Comparison of ENCODE assay signal across 8 mouse cellular contexts in the genomic region with DNA sequence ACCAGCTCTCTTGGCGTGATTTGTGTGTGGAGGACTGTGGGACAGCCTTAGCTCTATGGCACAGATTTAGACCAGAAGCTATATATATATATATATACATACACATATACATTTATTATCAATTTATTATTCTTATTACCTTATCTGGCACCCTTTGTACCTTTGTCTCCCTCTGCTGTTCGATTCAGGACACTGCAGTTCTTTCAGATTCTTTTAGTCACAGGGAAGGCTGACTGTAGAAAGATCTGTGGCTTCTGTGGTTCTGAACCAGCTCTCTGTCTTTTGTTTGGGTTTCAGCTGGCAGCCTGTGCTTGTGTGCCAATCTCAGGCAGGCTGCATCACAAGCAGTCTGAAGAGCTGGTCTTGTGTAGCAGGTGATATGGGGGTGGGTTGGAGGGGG.
DNase-seq lines count a peak whose midpoint lies in the region; ATAC-seq and TF ChIP-seq lines count a peak whose summit lies in the region.

No protein-coding gene starts in this region.

- TF ChIP-seq CTCF in liver, postnatal 0 days (IDR thresholded peaks at IDR 0.05; ENCODE audit: low read depth) = peak; percentile 45
- peak; percentile 34; the same call in 1 of the 2 replicates for TF ChIP-seq CTCF in brain, embryonic 14.5 days (IDR thresholded peaks at IDR 0.05; ENCODE audit: borderline replicate concordance, extremely low read depth, insufficient read depth, insufficient read length)

- no peak overlapping the region for H3K9ac ChIP-seq in embryonic facial prominence, embryonic 11.5 days (replicated peaks; ENCODE audit: low read length)
- H3K9ac ChIP-seq in liver, postnatal 0 days (replicated peaks) = no peak overlapping the region

- no peak for TF ChIP-seq EP300 in liver, postnatal 0 days (IDR thresholded peaks at IDR 0.05; ENCODE audit: low read depth)

- no peak overlapping the region for H3K4me2 ChIP-seq in embryonic facial prominence, embryonic 11.5 days (ENCODE audit: low read depth, low read length)
- no peak overlapping the region for H3K4me2 ChIP-seq in liver, postnatal 0 days (ENCODE audit: low read depth, low read length)

- no peaks in the 10 kb centered on the region for H3K36me3 ChIP-seq in embryonic facial prominence, embryonic 11.5 days (replicated peaks; ENCODE audit: control insufficient read depth, insufficient read depth, low read depth, low read length)
- no peaks in the 10 kb centered on the region for H3K36me3 ChIP-seq in embryonic facial prominence, embryonic 10.5 days (replicated peaks)
- no peaks in the 10 kb centered on the region for H3K36me3 ChIP-seq in liver, postnatal 0 days (replicated peaks; ENCODE audit: insufficient read depth, low read length)

- no peak overlapping the region for H3K27ac ChIP-seq in embryonic facial prominence, embryonic 11.5 days (replicated peaks; ENCODE audit: low read depth, low read length)
- no peak overlapping the region for H3K27ac ChIP-seq in embryonic facial prominence, embryonic 10.5 days (replicated peaks)
- no peak overlapping the region for H3K27ac ChIP-seq in liver, postnatal 0 days (ENCODE audit: low read depth)

- WGBS in embryonic facial prominence, embryonic 11.5 days = 46% methylated on average over 2 of the region's 2 CpGs
- WGBS in embryonic facial prominence, embryonic 10.5 days = 44% methylated on average over 2 of the region's 2 CpGs
- 30% methylated on average over 2 of the region's 2 CpGs for WGBS in liver, postnatal 0 days (ENCODE audit: insufficient replicate concordance)

- H3K4me1 ChIP-seq in embryonic facial prominence, embryonic 11.5 days (ENCODE audit: control insufficient read depth, insufficient read depth, low read length) = no peaks in the 10 kb centered on the region
- H3K4me1 ChIP-seq in embryonic facial prominence, embryonic 10.5 days = no peaks in the 10 kb centered on the region
- no peaks in the 10 kb centered on the region for H3K4me1 ChIP-seq in liver, postnatal 0 days (ENCODE audit: insufficient read depth)

- DNase-seq in embryonic facial prominence, embryonic 11.5 days (ENCODE audit: low spot score) = peak; percentile 27
- no peak for DNase-seq in embryonic facial prominence, embryonic 10.5 days (ENCODE audit: low spot score)
- no peak for DNase-seq in liver, postnatal 0 days
- DNase-seq in liver = no peak
- peak; percentile 23 for DNase-seq in brain, embryonic 14.5 days (ENCODE audit: low read depth)
- DNase-seq in spleen, postnatal 4 days (ENCODE audit: low spot score in 2 of 2) = no peak
- no peak for DNase-seq in adrenal gland, adult 2 months

- no peak overlapping the region for H3K4me3 ChIP-seq in embryonic facial prominence, embryonic 11.5 days (ENCODE audit: low read depth, low read length)
- no peak overlapping the region for H3K4me3 ChIP-seq in embryonic facial prominence, embryonic 10.5 days
- H3K4me3 ChIP-seq in liver, postnatal 0 days (ENCODE audit: low read depth, low read length) = no peak overlapping the region

- H3K9me3 ChIP-seq in embryonic facial prominence, embryonic 11.5 days (replicated peaks; ENCODE audit: control insufficient read depth, low read length) = no peaks in the 10 kb centered on the region
- no peaks in the 10 kb centered on the region for H3K9me3 ChIP-seq in embryonic facial prominence, embryonic 10.5 days
- H3K9me3 ChIP-seq in liver, postnatal 0 days (ENCODE audit: low read length) = no peaks in the 10 kb centered on the region

- no peak for TF ChIP-seq POLR2A in brain, embryonic 14.5 days (IDR thresholded peaks at IDR 0.05; ENCODE audit: borderline replicate concordance, extremely low read depth, insufficient read depth, insufficient read length, poor library complexity, severe bottlenecking)

- no peaks in the 10 kb centered on the region for H3K27me3 ChIP-seq in embryonic facial prominence, embryonic 11.5 days (ENCODE audit: control insufficient read depth, insufficient read depth, low read length)
- no peaks in the 10 kb centered on the region for H3K27me3 ChIP-seq in embryonic facial prominence, embryonic 10.5 days (replicated peaks; ENCODE audit: low read depth, poor library complexity, severe bottlenecking)
- H3K27me3 ChIP-seq in liver, postnatal 0 days (ENCODE audit: insufficient read depth, low read length) = no peaks in the 10 kb centered on the region

- no peak for ATAC-seq in embryonic facial prominence, embryonic 11.5 days (replicated peaks; ENCODE audit: insufficient number of reproducible peaks, low FRiP score, low TSS enrichment, low read depth)
- ATAC-seq in liver, postnatal 0 days = no peak
- ATAC-seq in megakaryocyte-erythroid progenitor cell, adult 5-6 weeks (replicated peaks; ENCODE audit: low FRiP score, low TSS enrichment, poor library complexity, severe bottlenecking) = 0 out of 2 replicates have a peak, but pooled peaks have one; percentile 44

Comparison
In these comparisons a context has a peak if more than half of its experiments do, and no peak if none do; other contexts are left out.
1. DNase-seq: peak in embryonic facial prominence, embryonic 11.5 days (single experiment) and brain, embryonic 14.5 days (single experiment); none in embryonic facial prominence, embryonic 10.5 days (single experiment), liver, postnatal 0 days (single experiment), liver (single experiment), spleen, postnatal 4 days (0 of 2) and adrenal gland, adult 2 months (single experiment).